Mouse (Mus musculus): ENCODE results near the gene Asic2.

Asic2 gene

DNA sequence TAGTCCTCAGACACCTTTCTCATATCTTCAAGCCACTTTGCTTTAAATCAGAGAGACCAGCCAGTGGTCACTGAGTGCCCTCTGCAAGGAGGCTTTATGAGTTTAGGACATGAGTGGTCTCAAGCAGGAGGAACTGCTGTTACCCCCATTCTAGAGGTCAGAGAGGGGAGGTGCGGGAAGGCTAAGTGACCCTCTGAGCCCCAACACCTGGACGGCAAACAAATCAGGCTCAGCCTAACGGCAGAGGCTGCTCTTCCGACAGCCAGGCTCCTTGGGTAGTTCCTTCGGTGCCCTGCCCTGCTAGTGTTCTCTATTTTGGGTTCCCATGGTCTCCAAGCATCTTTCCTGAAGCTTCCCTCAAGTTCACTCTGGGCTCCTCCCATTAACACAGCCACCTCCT, 357.8 kb downstream of the Asic2 start:
- no peak for DNase-seq (ENCODE audit: low spot score)

DNA sequence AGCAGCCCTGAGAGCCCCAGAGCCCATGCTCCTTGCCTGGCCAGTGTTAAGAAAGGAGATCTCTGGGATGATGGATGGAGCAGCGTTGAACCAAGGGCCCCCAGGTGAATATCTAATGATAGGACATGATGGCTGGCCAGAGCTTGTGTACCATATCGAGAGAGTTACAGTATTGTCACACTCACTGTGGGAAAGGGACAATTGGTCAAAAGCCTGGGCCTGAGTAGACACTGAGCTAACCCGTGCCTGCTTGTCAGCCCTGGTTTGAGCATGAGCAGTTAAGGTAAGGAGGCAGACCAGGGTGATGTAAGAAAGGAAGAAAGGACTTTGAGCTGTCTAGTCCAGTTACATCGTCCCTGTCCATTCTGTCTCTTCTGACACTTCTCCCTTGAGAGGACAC, 365.3 kb downstream of the Asic2 start:
- DNase-seq (ENCODE audit: low spot score): no peak

- DNase-seq (ENCODE audit: low spot score): no peak
Measured at GRCm38 (mm10) chr11:81601736-81602135, 366.5 kb downstream of the Asic2 start.

DNA sequence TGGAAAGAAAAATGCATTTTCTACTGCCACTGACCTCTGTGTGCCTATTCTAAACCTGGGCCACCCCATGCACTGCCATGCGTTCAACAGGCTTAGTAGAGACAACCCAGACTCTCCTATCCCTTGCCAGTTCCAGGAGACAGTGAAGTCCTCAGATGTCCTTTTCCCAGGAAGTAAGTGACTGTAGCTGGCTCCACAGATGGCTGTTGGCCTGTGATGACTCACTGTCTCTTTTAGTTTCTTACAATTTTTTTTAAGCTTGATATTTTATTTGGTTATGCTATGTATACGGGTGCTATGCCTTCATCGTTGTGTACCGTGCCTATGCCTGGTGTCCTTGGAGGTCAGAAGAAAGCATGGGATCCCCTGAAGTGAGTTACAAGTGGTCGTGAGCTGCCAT, 370.7 kb downstream of the Asic2 start:
- no peak for DNase-seq (ENCODE audit: low spot score)

DNA sequence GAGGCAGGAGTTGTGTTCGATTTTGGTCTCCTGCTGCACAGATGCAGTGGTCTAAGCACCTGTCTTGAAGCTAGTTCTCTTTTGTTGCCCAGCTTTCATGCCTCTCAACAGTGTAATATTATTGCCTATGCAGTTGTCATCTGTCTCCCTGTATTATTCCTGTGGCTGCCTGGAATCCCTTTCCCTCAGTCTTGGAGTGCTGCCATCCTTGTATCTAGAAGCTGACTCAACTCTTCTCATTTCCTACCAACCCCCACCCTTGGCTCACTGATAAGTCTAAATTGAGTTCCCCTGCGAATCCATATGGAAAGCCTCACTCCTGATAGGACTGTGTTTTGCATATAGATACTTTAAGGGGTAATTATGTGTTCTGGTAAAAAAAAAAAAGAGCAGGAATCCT, 373.0 kb downstream of the Asic2 start:
- no peak for DNase-seq (ENCODE audit: low spot score)

DNA sequence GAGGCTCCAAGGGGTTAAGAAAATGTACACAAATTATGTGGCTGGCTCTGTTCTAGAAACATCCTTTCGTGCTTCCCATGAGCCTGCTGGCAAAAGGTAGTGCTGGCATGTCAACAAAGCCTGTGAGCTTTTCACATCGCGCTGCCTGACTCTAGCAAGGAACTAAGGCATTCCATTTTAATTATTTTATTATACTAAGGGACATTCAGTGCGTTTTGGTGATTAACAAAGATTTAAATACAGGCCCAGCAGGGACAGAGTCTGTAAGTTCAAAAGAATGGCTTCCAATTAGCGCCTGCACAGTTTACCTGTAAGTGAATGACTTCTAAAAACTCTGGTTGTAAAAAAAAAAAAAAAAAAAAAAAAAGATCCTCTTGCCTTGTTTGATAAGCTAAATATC, 375.5 kb downstream of the Asic2 start:
- no peak for DNase-seq (ENCODE audit: low spot score)

DNA sequence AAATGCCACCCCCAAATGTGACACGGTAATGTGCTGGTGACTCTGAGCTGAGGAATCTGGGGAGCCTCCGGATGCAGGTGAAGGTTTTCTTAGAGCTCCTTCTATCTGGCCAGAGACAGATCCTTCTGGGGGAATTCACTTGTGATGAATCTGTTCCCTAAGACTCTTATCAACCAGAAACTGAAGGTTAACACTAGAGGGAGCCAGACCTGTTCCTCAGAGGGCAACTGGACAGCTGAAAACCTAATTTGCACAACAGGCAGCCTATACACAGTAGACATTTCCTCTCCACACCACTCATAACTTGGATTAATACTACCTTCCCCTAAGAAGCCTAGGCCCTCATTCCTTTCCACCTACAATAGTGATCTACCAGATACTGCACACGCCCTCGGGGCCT, 377.3 kb downstream of the Asic2 start:
- DNase-seq (ENCODE audit: low spot score): no peak

DNA sequence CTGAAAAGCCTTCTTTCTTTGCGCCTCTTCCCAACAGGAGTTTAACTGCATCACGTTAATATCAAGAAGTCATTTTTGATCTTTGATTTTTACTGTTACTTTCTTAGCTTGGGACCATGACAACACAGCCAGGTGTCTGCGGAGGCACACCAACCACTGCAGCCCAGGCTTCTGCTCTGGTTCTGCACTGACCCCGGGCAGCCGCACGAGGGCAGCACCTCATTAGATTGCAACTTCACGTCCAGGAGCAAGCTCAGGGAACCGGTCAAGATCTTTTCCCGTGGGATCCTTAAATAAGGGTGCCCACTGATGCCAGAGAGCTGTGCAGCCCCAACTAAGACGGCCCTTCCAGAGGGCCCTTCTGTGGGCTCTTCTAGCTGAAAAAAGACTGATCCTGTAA, 379.6 kb downstream of the Asic2 start:
- DNase-seq (ENCODE audit: low spot score): peak; percentile 73

- no peak for DNase-seq (ENCODE audit: low spot score)
Measured at GRCm38 (mm10) chr11:81587942-81588341, 380.3 kb downstream of the Asic2 start.

DNA sequence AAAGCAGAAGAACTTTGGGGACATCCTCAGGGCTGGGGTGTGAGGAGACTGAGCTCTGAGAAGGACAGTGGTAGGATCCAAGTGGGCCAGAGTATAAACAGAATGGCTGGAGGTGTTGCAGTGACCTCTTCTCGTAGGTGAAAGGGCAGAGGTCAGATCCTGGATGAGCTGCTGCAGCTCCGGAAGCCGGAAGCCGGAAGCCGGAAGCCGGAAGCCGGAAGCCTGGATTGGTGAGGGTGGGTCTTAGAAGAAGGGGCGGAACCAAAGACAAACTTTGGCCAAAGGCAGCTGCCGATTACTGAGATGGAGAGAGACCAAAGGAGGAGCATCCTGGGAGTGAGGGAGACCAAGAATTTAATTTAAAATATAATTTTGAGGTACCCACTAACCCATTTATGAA, 381.1 kb downstream of the Asic2 start:
- no peak for DNase-seq (ENCODE audit: low spot score)

DNA sequence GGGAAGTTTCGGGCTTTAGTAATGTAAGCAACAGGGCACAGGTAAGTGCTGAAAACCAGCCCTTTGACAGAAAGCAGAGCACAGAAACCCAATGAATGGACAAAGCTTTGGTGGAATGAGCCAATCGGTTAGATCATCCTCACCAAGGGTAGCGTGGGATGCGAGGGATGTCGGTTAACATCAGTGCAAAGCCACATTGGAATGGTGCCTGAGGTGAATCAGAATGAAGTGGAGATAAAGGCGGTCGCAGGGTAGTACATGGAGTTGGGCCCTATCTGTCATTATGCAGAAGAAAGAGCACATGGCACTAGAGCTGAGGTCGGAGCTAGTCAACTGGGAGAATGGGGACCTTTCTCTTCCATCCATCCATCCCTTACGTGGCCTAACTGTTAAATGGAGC, 383.8 kb downstream of the Asic2 start:
- DNase-seq (ENCODE audit: low spot score): no peak

- DNase-seq (ENCODE audit: low spot score): no peak
Measured at GRCm38 (mm10) chr11:81583195-81583594, 385.1 kb downstream of the Asic2 start.

DNA sequence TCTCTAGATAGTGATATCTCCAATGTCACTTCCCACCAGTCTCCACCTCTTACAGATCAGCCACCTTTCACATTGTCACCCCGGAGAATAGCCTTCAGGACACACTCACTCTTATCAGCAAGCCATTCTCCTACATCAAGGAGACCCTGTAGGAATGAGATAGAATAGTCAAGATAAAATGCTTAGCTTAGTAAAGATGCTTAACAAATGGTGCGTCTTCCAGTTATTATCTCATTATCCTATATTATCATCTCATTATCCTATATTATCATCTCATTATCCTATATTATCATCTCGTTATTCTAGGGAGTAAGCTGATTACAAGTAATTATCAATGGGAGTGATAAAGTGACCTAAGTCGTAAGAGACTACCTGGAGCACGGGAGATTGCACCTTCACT, 386.1 kb downstream of the Asic2 start:
- no peak for DNase-seq (ENCODE audit: low spot score)

- DNase-seq (ENCODE audit: low spot score): no peak
Measured at GRCm38 (mm10) chr11:81579753-81580152, 388.5 kb downstream of the Asic2 start.

DNA sequence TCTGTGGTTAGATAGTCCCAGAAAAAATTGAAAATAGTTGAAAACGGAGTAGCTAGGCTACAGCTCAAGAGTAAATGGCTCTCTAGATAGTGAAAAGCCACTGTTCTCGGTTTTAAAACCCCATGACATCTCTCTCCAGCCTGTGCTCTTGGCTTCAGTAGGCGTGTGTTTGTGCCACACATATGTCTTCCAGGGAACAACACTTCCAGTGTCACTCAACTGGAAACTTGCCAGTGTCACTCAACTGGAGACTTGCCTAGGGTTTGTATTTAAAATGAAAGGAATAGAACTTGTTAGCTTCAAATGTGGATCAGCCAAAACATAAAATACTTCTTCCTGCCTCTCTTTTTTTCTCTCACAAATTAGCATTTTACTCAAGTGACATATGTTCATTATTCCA, 397.9 kb downstream of the Asic2 start:
- no peak for DNase-seq (ENCODE audit: low spot score)

GRCm38 (mm10) chr11:81564857-81565256, 403.4 kb downstream of the Asic2 start:
- no peak for DNase-seq (ENCODE audit: low spot score)

- no peak for DNase-seq (ENCODE audit: low spot score)
Measured at GRCm38 (mm10) chr11:81560374-81560773, 407.9 kb downstream of the Asic2 start.

GRCm38 (mm10) chr11:81543189-81543588, 425.1 kb downstream of the Asic2 start:
- DNase-seq (ENCODE audit: low spot score): no peak

GRCm38 (mm10) chr11:81535121-81535717, 433.0 kb downstream of the Asic2 start:
- DNase-seq (ENCODE audit: low spot score): no peak

DNA sequence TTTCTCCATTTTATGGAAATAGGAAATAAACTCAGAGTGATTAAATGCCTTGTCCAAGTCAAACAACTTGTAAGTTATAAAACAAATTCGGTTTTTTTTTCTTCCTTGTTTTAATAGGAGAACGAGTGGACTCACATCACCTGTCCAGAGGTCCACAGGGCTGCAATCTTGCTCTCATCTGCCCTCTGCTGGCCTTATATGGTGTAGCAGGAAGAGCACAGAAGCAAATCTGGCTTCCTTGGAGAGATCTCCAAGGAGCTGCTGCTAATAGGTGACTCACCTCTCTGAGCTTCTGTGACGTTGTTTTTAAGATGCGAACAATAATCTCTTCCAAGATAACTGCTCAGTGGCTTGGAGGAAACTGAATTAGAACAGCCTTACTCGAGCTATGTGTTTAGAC, 433.6 kb downstream of the Asic2 start:
- peak; percentile 39 for DNase-seq (ENCODE audit: low spot score)

- no peak for DNase-seq (ENCODE audit: low spot score)
Measured at GRCm38 (mm10) chr11:81531906-81532305, 436.4 kb downstream of the Asic2 start.

GRCm38 (mm10) chr11:81522927-81523326, 445.3 kb downstream of the Asic2 start:
- DNase-seq (ENCODE audit: low spot score): no peak

GRCm38 (mm10) chr11:81521881-81522280, 446.4 kb downstream of the Asic2 start:
- no peak for DNase-seq (ENCODE audit: low spot score)

DNA sequence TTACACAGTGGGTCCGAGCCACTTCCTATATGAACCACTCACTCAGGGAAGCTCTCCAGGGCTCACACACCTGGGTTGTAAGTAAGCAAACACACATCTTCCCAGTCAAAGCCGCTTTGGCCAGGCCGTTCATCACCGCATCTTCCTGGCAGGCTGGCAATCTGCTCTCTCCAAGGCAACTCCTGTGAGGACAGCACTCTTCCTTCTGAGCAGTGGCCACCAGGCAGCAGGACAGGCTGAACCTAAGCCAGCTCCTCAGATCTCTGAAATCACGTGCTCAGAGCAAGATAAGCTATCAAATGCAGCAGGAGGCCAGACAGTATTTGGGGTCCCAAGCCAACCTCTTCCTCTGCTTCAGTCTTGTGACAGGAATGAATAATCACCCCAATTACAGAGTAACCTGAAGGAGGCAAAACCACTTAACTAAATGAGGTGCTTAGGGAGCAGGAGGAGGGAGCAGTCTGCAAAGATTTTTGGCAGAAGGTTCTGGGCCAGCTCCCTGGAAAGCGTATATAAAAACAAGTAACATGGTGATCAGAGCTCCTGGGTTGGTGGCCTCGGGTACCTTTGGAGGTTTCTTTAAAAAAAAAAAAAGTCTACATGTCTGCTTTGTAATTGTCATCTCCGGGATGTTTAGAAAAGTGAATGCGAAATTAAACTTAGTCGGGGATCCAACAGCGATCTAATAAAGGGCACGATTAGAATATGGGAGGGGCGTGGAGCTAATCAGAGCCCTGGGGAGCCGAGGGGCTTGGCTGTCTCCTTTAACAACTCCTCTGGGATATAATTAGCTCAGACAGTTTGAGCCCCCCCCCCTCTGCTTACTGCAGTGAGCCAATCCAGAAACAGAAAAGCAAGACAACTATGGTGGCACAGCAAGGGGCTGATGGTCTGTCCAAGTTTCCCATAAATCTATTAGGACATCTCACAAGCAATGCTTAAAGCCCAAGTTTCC, 450.0 kb downstream of the Asic2 start:
- no peak for DNase-seq (ENCODE audit: low spot score)
